16 mouse cellular contexts compared by ENCODE assay signal in the genomic region with DNA sequence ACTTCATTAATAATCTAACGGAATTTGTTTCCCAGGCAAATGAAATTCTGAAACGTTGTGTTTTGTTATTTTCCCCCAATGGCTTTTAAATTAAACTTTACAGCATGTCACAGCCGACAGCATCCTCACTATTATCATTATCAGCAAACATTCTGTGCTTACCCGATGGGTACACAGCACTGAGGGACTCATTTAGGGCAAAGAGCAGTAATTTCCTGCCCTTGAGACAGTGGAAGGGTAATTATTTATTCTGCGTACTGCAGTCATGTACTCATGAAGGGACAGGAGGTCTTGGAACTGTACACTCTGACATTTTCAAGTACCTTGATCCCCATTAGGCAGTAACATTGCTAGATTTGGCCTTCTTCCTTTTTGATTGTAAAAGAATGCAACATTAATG.
"Had no signal": no experiment of that assay in that cellular context is flagged by ENCODE, and none has a peak within 500 bp of the region (broad histone marks: within the 10 kb centered on the region; RNA-seq: fewer than 3 reads in every experiment).

No protein-coding gene starts in this region.

- H3K27me3 ChIP-seq: liver, embryonic 15.5 days; neural tube, embryonic 12.5 days had no signal

- H3K4me2 ChIP-seq: liver, embryonic 11.5 days; liver, embryonic 15.5 days; neural tube, embryonic 12.5 days had no signal

- H3K27ac ChIP-seq: left cerebral cortex, adult 2 months; limb, embryonic 10.5 days; liver, embryonic 15.5 days; midbrain, embryonic 10.5 days; neural tube, embryonic 12.5 days had no signal

- ATAC-seq: lung, postnatal 0 days had no signal

- H3K4me3 ChIP-seq: left cerebral cortex, adult 2 months; limb, embryonic 10.5 days; liver, embryonic 15.5 days; midbrain, embryonic 10.5 days; myocyte; neural tube, embryonic 12.5 days had no signal

- DNase-seq: kidney, postnatal 14 days; lung, adult 2 months; lung, postnatal 36 days; midbrain, embryonic 14.5 days; right cerebral cortex, postnatal 4 days; spleen, adult 18-20 months; thymus, adult 18-20 months; thymus, postnatal 14 days had no signal

- H3K36me3 ChIP-seq: limb, embryonic 10.5 days; liver, embryonic 15.5 days; midbrain, embryonic 10.5 days; neural tube, embryonic 12.5 days had no signal

- H3K4me1 ChIP-seq: limb, embryonic 10.5 days; liver, embryonic 15.5 days; midbrain, embryonic 10.5 days; neural tube, embryonic 12.5 days had no signal

- H3K9me3 ChIP-seq: limb, embryonic 10.5 days; liver, embryonic 15.5 days; midbrain, embryonic 10.5 days; neural tube, embryonic 12.5 days had no signal

- H3K9ac ChIP-seq: liver, embryonic 15.5 days; neural tube, embryonic 12.5 days had no signal
